Mouse (Mus musculus) urinary bladder, postnatal 10 days (tissue): ENCODE data around the gene Rorb.

ENCODE experiments used
- DNase-seq: peaks from one replicate; pipeline ENCODE4 v3.0.0; 2022; ENCODE audit warnings: low spot score

Rorb gene

DNA sequence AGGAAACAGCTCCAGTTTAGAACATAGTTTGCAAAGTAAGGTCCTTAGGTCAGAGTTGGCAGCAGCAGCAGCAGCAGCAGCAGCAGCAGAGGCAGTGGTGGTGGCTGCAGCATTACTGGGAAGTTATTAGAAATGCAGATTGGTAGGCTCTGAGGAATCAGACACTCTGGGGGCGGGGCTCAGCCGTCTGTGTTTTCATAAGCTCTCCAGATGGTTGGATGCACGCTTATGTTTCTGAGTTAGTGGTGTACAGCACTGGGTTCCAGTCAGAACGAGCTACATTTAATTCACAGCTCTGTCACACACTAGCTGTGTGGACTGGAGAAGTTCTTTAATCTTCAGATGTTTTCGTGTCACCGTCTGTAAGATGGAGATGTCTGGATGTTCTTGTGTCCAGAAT, 105.9 kb downstream of the Rorb start:
- no peak for DNase-seq

DNA sequence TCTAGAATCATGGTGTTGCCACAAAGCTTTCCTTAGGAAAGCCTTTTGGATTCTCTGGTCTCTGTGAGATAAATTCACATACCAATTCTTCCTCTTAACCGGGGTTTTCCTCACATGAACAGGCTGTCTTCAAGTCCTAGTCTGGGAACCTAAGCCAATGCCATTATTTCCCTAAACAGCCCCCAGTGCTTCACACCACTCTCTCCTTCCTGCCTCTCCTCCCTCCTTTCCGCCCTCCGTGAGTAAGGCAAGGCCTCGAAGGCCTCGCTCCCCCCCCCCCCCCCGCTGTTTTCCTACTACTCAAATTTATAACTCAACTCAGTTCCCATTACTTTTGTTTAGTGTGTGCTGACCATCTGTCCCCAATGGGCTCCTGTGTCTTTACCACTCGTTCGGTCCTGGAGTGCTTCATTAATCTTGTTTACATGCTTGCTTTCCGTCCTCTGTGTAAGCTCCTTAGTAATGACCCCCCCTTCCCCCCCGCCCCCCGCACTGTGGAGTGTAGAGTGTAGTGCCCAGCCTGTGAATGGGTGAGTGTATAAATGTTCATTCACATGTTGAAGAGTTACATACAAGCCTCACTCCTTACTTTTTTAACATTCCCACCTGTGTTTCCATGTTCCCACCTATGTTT, 106.9 kb downstream of the Rorb start:
- no peak for DNase-seq

DNA sequence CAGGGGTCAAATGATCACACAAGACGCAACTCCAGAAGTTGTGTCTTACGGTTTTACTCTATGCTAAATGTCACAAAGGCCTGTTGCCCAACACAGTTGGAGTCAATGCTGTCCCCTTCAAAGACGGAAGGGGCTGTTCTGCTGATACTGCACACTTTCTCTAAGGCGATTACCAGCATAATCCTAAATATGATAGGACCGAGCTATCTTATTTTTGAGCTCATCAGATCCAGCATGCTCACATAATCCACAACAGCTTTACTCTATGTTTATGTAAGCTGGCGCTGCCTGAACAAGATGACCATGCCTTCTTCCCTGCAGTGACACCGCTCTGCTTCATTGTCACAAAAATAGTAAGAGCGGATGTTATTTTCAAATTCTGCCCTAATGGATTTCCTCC, 112.0 kb downstream of the Rorb start:
- no peak for DNase-seq

DNA sequence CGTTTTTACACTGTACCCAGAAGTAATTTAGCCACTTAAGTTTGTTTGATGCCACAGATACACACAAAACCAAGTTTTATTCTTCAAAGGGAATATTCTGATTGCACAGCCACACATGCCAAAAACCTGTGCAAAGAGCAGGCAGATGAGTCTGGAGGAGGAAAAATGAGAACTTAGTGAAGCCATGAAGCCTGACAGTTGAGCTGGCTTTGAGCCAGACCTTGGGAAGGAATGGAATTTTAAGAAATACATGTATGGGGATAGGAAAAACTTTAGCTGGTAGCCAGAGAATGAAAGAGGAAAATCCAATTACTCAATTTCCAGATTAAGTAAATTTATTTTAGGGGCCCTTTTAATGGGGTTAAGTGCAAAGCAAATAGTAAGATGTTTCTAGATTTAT, 113.3 kb downstream of the Rorb start:
- DNase-seq = no peak

DNA sequence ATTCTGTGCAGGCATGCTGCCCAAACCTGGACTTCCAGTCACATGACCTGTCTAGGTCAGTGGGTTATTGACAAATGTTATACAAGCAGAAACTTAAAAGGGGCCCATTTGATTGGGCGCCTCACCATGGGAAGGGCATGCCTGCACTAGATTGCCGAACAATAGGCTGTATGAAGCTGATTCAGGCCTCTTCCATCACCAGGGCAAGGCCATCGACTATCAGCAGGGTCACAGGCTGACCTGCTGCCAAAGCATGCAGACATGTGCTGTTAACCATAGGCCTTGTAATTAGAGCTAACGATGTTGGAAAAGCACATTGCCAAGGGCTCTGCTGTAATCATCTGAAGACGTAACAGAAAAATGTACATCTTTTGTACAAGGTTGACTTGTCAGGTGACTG, 131.0 kb downstream of the Rorb start:
- no peak for DNase-seq

DNA sequence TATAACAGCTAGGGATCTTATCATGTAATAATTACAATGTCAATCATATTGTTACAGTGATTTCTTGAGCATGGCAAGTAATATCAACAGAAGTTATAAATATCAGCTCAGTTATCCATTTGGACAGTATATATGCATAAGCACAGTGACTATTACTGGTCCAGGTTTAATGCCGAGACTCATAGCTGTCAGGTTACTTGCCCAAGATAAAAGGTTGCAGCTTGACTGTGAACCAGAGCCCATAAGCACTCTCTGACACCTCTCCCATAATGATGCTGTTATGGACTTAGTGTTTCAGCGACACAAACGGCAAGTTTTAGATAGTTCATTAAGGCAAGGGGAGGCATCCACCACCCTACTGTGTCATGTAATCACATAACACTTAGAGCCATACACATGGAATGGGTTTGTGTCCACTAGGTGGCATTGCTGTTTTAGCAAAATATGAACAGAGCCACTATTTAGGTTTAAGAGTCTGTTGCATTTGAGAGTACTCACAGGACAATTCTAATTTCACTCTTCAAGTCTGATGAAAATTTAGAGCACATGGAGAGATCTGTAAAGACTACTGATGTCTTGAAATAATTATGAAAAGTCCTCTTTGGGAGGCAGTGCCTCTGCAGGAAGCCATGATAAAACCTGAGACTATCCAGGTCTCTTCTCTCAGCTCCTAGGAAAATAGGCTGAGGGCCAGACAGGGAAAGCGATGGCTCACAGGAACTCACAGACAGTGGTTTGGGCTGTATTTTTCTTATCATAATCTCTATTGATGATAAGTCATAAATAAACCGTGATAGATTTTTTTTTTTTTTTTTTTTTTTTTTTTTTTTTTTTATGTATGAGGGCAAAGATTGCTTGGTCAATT, 136.0 kb downstream of the Rorb start:
- no peak for DNase-seq

DNA sequence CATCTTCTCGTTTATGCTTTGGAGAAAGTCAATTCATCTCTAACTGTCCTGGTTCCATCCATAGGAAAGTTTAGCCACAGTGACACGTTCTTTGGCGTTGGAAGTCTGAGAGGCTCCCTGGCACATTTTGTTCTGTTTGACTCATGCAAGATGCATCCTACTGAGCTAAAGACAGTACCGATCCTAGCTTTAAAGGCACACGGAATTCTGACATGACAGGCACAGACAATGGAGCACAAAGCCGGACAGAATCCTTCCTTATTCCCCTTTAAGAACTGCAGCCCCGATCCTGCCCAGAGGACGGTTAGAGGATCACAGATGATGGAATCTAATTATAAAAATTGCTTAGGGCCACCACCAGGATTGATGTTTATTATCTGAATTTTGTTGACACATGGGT, 141.6 kb downstream of the Rorb start:
- no peak for DNase-seq

DNA sequence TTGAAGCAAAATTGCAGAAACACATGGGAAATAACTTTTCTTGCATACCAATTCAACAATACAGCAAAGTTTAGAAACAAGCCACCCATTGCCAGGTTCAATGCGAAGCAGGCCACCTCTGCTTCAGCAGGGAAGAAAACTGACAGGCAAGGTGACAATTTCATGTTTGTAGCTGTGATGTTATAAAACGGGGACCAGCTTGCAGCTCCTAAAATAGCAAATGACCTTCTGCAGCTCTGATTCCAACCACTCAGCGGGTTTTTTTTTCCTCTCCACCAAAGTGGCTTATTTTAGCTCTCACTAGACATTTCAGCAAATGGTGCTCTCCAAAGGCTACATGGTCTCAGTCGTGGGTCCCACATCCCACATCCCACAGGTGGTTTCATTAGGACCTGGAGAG, 143.7 kb downstream of the Rorb start:
- no peak for DNase-seq

DNA sequence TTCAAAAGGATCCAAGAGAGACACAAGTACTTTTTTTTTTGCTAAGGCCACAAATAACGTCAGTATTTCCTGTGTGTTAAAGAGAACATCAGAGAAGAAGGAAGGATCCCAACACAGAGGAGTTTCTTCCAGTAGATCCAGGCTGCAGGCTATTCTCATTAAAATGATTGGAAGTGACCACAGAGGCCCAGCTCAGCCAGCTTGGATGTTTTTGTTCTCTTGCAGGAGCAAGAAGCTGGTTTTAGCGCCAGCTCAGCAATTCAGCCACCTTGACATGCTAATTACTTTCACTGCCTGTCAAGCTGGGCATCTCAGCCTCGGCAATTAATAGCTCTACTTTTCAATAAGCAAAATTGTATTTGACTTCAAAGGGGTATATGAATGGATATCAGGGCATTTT, 151.1 kb downstream of the Rorb start:
- no peak for DNase-seq

DNA sequence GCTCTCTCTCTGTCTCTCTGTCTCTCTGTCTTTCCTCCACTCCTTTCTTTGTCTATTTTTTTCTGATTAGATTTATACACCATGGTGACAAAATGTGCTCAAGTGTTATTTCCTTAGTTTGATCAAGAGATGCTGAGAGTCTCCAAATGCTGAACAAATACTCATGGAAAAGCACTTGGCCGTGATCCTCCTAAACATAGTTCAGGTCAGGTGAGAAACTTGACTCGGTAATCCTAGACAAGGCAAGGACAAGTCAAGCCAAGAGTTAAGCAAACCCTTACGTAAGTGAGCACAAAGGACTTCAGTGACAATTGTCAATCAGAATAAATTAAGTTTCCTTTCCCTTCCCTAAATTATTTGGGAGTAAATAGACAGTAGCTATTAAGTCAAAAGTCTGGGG, 158.2 kb downstream of the Rorb start:
- DNase-seq = no peak

DNA sequence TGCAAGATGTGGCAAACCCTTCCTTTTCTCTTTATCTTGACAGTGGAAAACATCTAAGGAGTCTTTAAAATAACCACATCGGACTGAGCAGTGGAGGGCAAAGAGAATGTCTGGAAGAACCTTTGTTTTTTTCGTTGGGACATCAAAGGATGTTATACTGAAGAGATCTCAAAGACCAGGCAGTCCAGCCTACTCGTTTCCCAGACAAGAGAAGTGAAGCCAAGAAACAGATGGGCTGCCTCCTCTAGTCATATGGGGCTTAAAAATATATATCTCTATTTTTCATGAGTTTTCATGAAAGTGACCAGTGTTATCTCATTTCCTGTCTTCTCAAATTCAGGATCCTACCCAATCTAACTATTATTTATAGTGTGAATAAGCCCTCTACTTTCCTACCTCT, 163.8 kb downstream of the Rorb start:
- DNase-seq = no peak

DNA sequence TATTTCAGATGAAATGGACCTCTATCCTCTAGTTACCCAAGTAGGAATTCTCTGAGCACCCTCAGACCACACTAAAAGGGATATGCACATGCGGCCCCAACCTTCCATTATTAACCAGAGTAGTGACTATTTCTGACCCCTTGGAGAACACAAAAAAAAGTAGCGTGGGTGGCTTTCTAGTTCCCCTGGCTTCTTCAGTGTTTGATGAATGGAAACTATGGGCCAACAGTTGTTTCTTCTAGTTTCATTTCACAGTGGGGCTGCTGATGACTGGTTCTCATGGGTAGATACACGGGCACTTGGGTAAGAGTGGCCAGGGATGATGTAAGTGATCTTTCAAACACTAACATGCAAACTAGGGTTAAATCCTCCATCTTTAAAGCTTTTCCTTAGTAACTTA, 165.7 kb downstream of the Rorb start:
- DNase-seq = no peak

DNA sequence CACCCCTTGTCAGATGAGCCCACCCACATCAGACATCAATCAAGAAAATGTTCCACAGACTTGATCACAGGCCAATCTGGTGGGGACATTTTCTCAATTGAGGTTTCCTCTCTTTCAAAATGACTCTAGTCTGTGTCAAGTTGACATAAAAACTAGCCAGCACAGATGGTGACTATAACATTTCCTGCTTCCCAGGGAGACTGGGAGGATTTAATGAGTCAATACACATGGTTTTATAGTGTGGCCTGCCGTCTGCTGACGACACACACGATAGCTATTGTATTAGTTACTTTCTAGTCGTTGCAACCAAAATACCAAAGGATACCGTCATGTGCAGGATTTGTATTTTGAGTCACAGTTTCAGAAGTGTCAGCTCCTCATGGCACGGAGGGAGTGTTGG, 169.6 kb downstream of the Rorb start:
- DNase-seq = no peak

DNA sequence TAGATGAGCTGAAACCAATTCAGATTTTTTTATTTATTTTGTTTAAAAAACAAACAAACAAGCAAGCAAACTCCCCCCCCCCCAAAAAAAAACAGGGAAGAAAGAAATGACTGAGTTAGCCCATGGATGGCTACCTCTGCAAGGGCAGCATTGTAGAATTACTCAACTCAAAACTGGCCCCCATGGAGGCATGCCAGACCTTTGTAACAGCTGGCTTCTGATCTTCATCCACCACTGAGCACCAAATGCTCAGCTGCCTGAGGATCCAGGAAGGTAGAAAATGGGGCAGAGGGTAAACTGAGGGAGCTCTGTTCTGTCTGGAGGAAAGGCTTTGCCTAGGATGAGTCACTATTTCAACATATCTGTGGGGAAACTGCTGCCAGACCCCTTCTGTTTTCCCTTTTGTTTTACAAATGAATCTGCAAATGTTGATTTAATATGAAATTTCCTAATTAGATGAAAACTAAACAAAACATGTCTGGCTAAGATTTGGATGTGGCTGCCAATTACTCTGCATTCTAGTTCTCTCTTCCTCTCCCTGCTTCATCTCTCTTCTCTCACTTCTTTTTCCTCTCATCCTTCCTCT, 199.1 kb downstream of the Rorb start:
- no peak for DNase-seq

DNA sequence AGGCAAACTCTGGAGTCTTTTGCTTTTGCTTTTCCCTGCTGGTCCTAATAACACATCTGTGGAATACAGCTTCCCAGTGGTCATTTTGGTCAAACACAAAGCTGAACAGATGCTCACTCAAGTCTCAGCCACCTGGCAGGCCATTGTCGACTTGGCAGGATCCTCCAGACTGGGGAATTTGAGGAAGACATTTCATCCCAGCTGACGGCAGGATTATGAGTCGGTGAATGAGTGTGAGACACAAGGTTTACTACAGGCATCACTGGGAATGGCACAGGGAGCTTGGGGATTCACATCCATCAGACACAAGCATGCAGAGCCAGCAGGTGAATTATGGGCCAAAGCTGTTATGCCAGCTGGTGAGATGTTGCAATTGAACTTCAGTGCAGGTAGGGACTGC, 201.4 kb downstream of the Rorb start:
- DNase-seq = no peak

DNA sequence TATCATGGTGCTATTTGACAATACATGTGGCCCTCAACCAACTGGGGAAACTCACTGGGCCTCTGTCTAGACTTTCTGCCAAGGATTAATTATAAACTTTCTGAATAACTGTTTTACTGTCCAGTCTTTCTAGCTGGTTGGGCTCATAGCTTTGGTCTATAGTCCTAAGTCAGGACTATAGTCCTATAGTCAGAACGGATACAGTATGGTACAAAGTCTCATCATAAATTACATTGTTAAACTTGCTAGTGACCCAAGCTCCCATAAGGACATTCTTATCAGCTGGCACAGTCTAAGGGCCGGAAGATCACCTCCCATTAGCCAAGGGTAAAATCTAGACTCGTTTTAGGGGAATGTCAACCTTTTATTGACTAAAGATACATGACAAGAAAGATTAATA, 205.5 kb downstream of the Rorb start:
- DNase-seq = no peak

DNA sequence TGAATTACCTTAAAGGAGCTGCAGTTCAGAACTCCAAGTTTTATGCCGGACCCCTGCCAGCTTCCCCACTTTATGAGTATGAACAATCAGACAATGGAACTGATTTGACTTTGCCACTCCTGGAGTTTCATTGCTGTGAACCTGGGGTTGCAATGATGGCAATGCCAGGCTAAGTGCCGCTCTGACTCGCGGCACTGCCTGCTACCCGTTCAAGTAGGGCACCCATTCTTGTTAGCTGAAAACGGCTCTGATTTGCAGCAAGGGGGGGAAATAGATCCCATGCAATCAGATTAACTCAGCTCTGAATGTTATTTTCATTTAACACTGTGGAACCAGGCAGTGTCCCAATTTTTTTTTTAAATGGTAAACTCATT, 208.3 kb downstream of the Rorb start:
- DNase-seq = no peak

DNA sequence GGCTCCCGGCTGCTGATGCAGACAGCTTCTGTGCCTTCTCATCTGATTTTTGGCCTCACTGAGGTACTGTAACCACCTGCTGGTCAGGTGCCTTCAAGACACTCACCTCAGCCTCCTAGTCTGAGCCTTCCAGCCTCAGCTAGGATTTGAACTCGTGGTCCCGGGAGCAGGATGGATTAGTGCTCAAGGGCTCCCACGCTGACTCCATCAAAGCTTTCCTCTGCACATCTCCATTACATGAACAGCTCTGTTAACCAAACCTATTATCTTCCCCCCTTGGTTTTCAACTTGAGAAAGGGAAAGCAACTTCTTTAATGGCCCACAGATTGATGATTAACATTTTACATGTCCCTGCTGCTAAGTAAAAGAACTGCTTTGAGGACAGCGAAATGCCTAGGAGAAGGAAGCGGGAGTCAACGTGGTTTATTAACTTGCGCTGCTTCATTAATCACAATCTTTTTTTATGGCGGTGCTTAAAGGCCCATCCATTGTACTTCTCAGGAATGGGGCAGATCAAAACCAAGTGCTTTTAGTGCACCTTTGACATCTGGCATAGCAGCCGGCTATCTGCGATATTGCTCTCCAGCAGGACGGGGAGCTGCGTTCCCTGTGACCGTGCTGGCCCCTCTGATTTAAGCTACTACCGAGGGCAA, 208.8 kb downstream of the Rorb start:
- DNase-seq = no peak

DNA sequence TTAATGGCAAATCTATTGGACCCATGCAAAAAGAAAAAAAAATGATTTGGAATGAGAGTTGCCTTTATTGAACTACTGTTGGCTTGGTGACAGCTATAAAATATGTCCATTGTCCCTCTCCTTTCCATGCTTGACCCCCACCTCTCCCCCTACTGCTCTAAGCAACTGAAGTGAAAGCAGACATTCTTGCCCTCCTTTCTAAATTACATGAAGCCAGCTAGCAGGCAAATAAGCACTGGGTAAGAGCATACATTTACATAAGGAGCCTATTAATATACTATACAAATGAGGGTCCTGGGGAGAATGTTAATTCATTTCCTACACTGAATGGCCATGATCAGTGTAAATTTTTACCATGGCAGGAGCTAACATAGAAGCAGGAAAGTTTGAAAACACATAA, 212.8 kb downstream of the Rorb start:
- no peak for DNase-seq

DNA sequence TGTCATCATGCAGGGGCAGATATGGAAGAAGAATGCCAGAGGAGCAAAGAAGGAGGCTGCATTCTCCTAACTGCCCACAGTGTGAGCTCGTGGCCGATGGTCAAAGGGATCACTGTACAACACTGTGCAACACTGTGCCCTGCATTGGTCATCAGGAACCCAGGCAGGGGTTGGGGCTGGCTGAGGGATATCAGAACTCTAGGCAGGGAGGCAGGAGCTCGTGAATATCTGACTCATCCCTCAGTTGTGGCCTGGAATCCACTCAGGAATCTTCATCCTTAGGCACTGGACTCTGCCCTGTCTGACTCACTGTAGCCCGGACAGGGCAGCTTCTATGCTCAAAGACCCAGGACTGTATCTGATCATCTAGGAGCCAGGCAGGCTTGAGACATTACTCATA, 220.8 kb downstream of the Rorb start:
- DNase-seq = no peak

DNA sequence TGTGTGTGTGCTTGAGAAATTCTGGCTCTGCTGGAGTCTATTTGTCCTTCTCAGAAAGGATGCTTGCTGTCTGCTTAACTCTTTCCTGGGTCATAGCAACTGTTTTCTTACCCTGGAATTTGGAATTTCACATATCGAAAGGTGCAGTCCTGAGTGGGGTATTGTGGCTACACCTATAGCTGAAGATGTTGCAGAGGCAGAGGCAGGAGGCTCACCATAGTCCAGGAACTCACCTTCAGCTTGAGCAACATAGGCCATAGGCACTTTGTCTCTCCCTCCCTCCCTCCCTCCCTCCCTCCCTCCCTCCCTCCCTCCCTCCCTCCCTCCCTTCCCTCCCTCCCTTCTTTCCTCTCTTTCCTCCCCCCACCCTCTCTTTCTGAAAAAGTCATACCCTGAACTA, 221.4 kb downstream of the Rorb start:
- no peak for DNase-seq

DNA sequence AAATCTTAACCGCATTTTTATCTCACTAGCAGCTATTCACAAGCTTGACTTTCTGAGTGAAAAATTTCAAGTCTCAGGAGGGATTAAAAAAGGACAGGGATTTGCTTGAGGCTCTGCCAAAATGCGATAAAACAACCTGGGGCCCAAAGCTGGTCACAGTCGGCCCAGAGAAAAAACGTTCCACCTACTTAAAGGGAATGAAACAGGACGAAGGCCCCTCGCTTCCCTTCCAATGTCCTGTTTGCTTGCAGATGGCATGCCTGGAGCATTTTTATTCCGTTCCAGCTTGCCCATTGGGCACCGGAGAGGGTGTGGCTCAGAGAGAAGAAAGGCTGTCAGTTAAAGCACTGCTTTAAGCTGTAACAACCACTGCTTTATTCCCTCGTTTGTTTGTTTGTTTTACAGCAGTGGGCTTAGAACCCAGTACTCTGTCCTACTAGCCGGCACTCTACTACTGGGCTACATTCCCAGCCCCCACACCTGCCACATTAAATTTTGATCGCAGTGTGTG, 221.8 kb downstream of the Rorb start:
- DNase-seq = no peak
